Mouse (Mus musculus) kidney, adult 9 months (tissue): Measurements from ENCODE around the gene Ppef2.

Source experiments
- DNase-seq: peaks from one replicate; pipeline ENCODE4 v3.0.0; 2022

The Ppef2 gene

DNA sequence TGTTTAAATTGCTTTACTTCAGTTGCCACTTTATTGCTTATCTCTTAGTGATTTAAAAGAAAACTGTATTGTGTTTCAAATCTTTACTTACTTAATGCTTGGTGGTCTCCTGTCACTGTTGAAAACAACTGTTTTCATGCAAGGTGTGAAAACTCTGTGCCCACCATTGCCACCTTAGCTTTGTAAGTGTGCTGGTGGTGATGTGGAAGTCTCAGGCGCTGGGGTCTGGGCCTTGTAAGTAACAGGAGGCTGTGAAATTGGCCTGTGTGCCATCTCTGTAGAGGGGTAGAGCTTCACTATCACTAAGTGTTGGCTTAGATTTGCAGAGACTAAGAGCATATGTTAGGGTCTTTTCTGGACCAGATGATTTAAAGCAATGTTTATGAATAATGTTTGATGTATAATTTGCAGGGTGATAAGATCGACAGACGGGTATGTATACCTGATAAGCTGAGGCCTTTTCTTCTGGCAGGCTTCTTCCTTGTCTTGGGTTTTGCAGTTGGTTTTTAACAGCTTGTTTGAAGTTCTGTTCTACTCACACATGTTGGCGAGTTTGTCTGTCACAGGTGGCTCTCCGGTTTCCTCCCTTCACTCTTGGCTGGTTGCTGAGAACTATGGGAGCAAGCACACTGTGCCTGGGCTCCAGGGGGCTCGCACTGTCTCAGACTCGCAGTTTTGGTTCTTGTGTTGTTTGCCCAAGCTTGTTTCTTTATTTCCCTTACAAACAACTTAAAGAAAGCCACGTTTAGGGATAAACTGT lies 72.8 kb downstream of the Ppef2 start:
- no peak for DNase-seq
